Mouse (Mus musculus) frontal cortex, adult (tissue): ENCODE measurements around the gene Pigc.

Experiments used
- ATAC-seq: cut with Nextera tagmentation; 2 replicates; pipeline ENCODE4 v1.9.2; 2017; ENCODE audit warnings: mild to moderate bottlenecking, moderate library complexity, mixed read lengths; ENCODE audit not compliant: low TSS enrichment

The Pigc gene

GRCm38 (mm10) chr1:161968589-161969407 lies at the start of gene Pigc:
TSS of gene Pigc (plus strand) at chr1:161969186.
- peak; percentile 99 for ATAC-seq

GRCm38 (mm10) chr1:161919594-161919993 lies 49.4 kb upstream of the Pigc start:
- ATAC-seq = no peak

GRCm38 (mm10) chr1:161920475-161921454 lies 48.2 kb upstream of the Pigc start:
- no peak for ATAC-seq

- no peak for ATAC-seq
These were observed 47.1 kb upstream of the Pigc start for GRCm38 (mm10) chr1:161921928-161922327.

- no peak for ATAC-seq
These were observed 44.7 kb upstream of the Pigc start for GRCm38 (mm10) chr1:161924321-161924720.

- no peak for ATAC-seq
These were observed 43.6 kb upstream of the Pigc start for GRCm38 (mm10) chr1:161925281-161925805.

- ATAC-seq = no peak
These were observed 41.0 kb upstream of the Pigc start for GRCm38 (mm10) chr1:161927976-161928375.

- no peak for ATAC-seq
These were observed 37.7 kb upstream of the Pigc start for GRCm38 (mm10) chr1:161931313-161931712.

GRCm38 (mm10) chr1:161931817-161932216 lies 37.2 kb upstream of the Pigc start:
- no peak for ATAC-seq

GRCm38 (mm10) chr1:161932286-161932685 lies 36.7 kb upstream of the Pigc start:
- ATAC-seq = no peak

- ATAC-seq = no peak
These were observed 26.9 kb upstream of the Pigc start for GRCm38 (mm10) chr1:161942082-161942481.

GRCm38 (mm10) chr1:161951009-161951779 lies 17.8 kb upstream of the Pigc start:
- no peak for ATAC-seq

- no peak for ATAC-seq
These were observed 16.4 kb upstream of the Pigc start for GRCm38 (mm10) chr1:161952599-161952998.

- no peak for ATAC-seq
These were observed 13.1 kb upstream of the Pigc start for GRCm38 (mm10) chr1:161955846-161956245.

GRCm38 (mm10) chr1:161957964-161958950 lies 10.7 kb upstream of the Pigc start:
- ATAC-seq = no peak

- ATAC-seq = peak; percentile 73
These were observed 6.3 kb upstream of the Pigc start for GRCm38 (mm10) chr1:161962465-161963377.

GRCm38 (mm10) chr1:161967936-161968335 lies 1.1 kb upstream of the Pigc start:
- ATAC-seq = no peak

GRCm38 (mm10) chr1:161970874-161971273 lies 1.9 kb downstream of the Pigc start:
- no peak for ATAC-seq

- ATAC-seq = no peak
These were observed 3.2 kb downstream of the Pigc start for GRCm38 (mm10) chr1:161972233-161972632.
